ENCODE assay signal across 11 mouse cellular contexts in the genomic region with DNA sequence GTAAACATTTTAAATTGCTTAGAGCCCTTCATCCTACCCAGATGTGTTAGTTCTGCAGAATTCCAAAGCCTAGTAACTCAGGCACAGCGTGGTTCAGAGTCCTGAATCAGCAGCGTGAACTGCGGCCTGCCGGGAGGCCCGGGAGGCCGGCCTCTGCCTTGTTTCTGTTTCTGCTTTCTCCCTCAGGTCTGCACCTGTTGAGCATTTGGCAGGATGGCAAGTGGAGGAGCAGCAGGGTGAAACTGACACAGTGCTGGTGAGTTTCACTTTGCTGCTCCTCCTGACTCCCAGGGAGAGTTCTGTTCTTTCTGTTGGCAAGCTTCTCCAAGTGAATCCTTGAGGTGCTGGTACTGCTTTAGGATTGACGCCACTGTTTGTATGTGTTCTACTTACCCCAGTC. TPM values are rescaled to one million over a fixed set of nuclear protein-coding genes. Genes with fewer than 3 reads are reported as not detected.
A peak's percentile ranks its signal among the peaks of the same experiment; 100 is the strongest.
DNase-seq lines count a peak whose midpoint lies in the region; ATAC-seq and TF ChIP-seq lines count a peak whose summit lies in the region.
"Had no signal": no experiment of that assay in that cellular context is flagged by ENCODE, and none has a peak within 500 bp of the region (broad histone marks: within the 10 kb centered on the region; RNA-seq: fewer than 3 reads in every experiment).

No protein-coding gene starts in this region.

- peak overlapping the region; percentile 22; the same call in 1 of the 2 replicates for H3K27ac ChIP-seq in limb, embryonic 15.5 days
- no peak overlapping the region for H3K27ac ChIP-seq in limb, embryonic 10.5 days
- no peak overlapping the region for H3K27ac ChIP-seq in heart, embryonic 10.5 days
- H3K27ac ChIP-seq in midbrain, postnatal 0 days (ENCODE audit: low read depth, low read length), result no peak overlapping the region
- H3K27ac ChIP-seq: hindbrain, postnatal 0 days; midbrain, embryonic 15.5 days; neural tube, embryonic 15.5 days had no signal

- DNase-seq in cerebellum, adult 11-12 months, result peak; percentile 20
- no peak for DNase-seq in limb, embryonic 10.5 days (ENCODE audit: low spot score)
- DNase-seq in gastrocnemius, postnatal 25 days, result peak; percentile 46
- DNase-seq in skeletal muscle tissue, adult 2 months (ENCODE audit: low read depth, low spot score), result peak; percentile 83
- DNase-seq in heart, embryonic 10.5 days (ENCODE audit: low spot score), result no peak
- no peak for DNase-seq in midbrain, postnatal 0 days (ENCODE audit: low spot score)

- ATAC-seq in cerebellum, adult (ENCODE audit: insufficient number of reproducible peaks, low FRiP score, low TSS enrichment), result no peak
- no peak for ATAC-seq in limb, embryonic 15.5 days (ENCODE audit: insufficient number of reproducible peaks, low FRiP score, low TSS enrichment, low read depth)
- no peak for ATAC-seq in midbrain, postnatal 0 days (ENCODE audit: low FRiP score)
- ATAC-seq: hindbrain, postnatal 0 days; midbrain, embryonic 15.5 days had no signal

- no peak overlapping the region for H3K4me2 ChIP-seq in limb, embryonic 15.5 days
- H3K4me2 ChIP-seq in midbrain, postnatal 0 days (ENCODE audit: low read depth, low read length, poor library complexity, severe bottlenecking), result no peak overlapping the region
- H3K4me2 ChIP-seq: midbrain, embryonic 15.5 days; neural tube, embryonic 15.5 days had no signal

- WGBS in limb, embryonic 15.5 days, result 51% methylated on average over 7 of the region's 7 CpGs
- WGBS in limb, embryonic 10.5 days, result 72% methylated on average over 7 of the region's 7 CpGs
- whole genome bisulfite sequencing in heart, embryonic 10.5 days, result 68% methylated on average over 7 of the region's 7 CpGs
- 52% methylated on average over 7 of the region's 7 CpGs for WGBS in midbrain, postnatal 0 days

- no peak overlapping the region for H3K9ac ChIP-seq in limb, embryonic 15.5 days
- H3K9ac ChIP-seq in midbrain, postnatal 0 days (replicated peaks; ENCODE audit: low read length, poor library complexity, severe bottlenecking), result no peak overlapping the region
- H3K9ac ChIP-seq: midbrain, embryonic 15.5 days; neural tube, embryonic 15.5 days had no signal

- TF ChIP-seq CTCF in midbrain, postnatal 0 days (IDR thresholded peaks at IDR 0.05), result no peak

- H3K27me3 ChIP-seq in limb, embryonic 15.5 days, result no peaks in the 10 kb centered on the region
- no peaks in the 10 kb centered on the region for H3K27me3 ChIP-seq in limb, embryonic 10.5 days (ENCODE audit: low read depth, poor library complexity, severe bottlenecking)
- H3K27me3 ChIP-seq in heart, embryonic 10.5 days (ENCODE audit: insufficient read depth, poor library complexity, severe bottlenecking), result no peaks in the 10 kb centered on the region
- H3K27me3 ChIP-seq in midbrain, postnatal 0 days (ENCODE audit: insufficient read depth, low read length), result no peaks in the 10 kb centered on the region
- H3K27me3 ChIP-seq: midbrain, embryonic 15.5 days; neural tube, embryonic 15.5 days had no signal

- H3K4me3 ChIP-seq in limb, embryonic 15.5 days, result no peak overlapping the region
- no peak overlapping the region for H3K4me3 ChIP-seq in limb, embryonic 10.5 days
- H3K4me3 ChIP-seq in heart, embryonic 10.5 days, result no peak overlapping the region
- no peak overlapping the region for H3K4me3 ChIP-seq in midbrain, postnatal 0 days (ENCODE audit: low read depth, low read length)
- H3K4me3 ChIP-seq: midbrain, embryonic 15.5 days; neural tube, embryonic 15.5 days had no signal

- peaks cover 17% of the 10 kb centered on the region for H3K36me3 ChIP-seq in limb, embryonic 15.5 days
- peaks cover 61% of the 10 kb centered on the region for H3K36me3 ChIP-seq in limb, embryonic 10.5 days
- H3K36me3 ChIP-seq in heart, embryonic 10.5 days, result peaks cover 37% of the 10 kb centered on the region
- peaks cover 14% of the 10 kb centered on the region for H3K36me3 ChIP-seq in midbrain, postnatal 0 days (ENCODE audit: insufficient read depth, low read length)

- H3K9me3 ChIP-seq in limb, embryonic 15.5 days, result no peaks in the 10 kb centered on the region
- H3K9me3 ChIP-seq in limb, embryonic 10.5 days (replicated peaks), result no peaks in the 10 kb centered on the region
- H3K9me3 ChIP-seq in heart, embryonic 10.5 days, result no peaks in the 10 kb centered on the region
- H3K9me3 ChIP-seq in midbrain, postnatal 0 days (ENCODE audit: low read length), result no peaks in the 10 kb centered on the region
- H3K9me3 ChIP-seq: midbrain, embryonic 15.5 days; neural tube, embryonic 15.5 days had no signal

- H3K4me1 ChIP-seq in limb, embryonic 15.5 days, result no peaks in the 10 kb centered on the region
- no peaks in the 10 kb centered on the region for H3K4me1 ChIP-seq in limb, embryonic 10.5 days
- no peaks in the 10 kb centered on the region for H3K4me1 ChIP-seq in heart, embryonic 10.5 days
- H3K4me1 ChIP-seq in midbrain, postnatal 0 days (ENCODE audit: insufficient read depth, low read length), result no peaks in the 10 kb centered on the region
- H3K4me1 ChIP-seq: midbrain, embryonic 15.5 days; neural tube, embryonic 15.5 days had no signal

RNA-seq across cellular contexts. Expression of a gene that starts 17.0 kb away (rescaled TPM):
- 66.5 and 73.4 TPM in 2 replicates for polyA plus RNA-seq in limb, embryonic 15.5 days (2015; fragmentation: Nextera tagmentation; extraction: Ambion mirVana)
- 70.1 and 77.0 TPM in 2 replicates for polyA plus RNA-seq in limb, embryonic 10.5 days (2016; fragmentation: Nextera tagmentation; extraction: Ambion mirVana)
- total RNA-seq in gastrocnemius, postnatal 25 days (2021), result 100 to 1,000 TPM in 1 of 2 experiments, 10 to 100 TPM in 1; 94.5 to 106 TPM
- polyA plus RNA-seq in heart, embryonic 10.5 days (2016; fragmentation: Nextera tagmentation; extraction: Ambion mirVana), result 54.4 and 62.4 TPM in 2 replicates
- 63.8 and 64.6 TPM in 2 replicates for total RNA-seq in midbrain, postnatal 0 days (2014; rRNA removed)
- 46.0 and 61.4 TPM in 2 replicates for polyA plus RNA-seq in midbrain, postnatal 0 days (2015; fragmentation: Nextera tagmentation; extraction: Ambion mirVana)

Comparison
In these comparisons a context has a peak if more than half of its experiments do, and no peak if none do; other contexts are left out.
1. DNase-seq: peak in cerebellum, adult 11-12 months (single experiment), gastrocnemius, postnatal 25 days (single experiment) and skeletal muscle tissue, adult 2 months (single experiment); none in limb, embryonic 10.5 days (single experiment), heart, embryonic 10.5 days (single experiment) and midbrain, postnatal 0 days (single experiment).